In the genomic region with DNA sequence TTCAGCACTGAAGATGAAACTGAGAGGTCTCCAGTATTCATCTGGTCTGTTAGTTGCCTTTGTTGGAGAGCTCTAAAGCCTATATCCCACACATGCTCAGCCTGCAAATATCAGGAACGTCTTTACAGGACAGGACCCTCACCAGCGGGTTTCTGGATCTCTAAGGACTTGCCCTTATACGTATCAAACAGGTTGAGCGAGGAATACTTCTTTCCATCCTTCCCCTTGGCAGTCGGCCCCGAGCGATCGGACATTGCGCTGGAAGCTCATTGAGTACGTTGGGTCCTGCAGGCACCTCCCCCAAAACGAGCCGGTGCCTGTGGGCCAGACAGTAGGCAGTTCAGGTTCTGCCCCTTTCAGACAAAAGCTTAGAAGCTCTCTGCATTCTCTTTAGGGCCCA, we compare ENCODE assay signal across 8 mouse cellular contexts. TPM values are rescaled to one million over a fixed set of nuclear protein-coding genes. Genes with fewer than 3 reads are reported as not detected.
A peak's percentile ranks its signal among the peaks of the same experiment; 100 is the strongest.
DNase-seq lines count a peak whose midpoint lies in the region; ATAC-seq and TF ChIP-seq lines count a peak whose summit lies in the region.

No protein-coding gene starts in this region.

- TF ChIP-seq CTCF in E14TG2a.4 (conservative IDR thresholded peaks at IDR 0.05; ENCODE audit: low read length), result no peak

- no peaks in the 10 kb centered on the region for H3K27me3 ChIP-seq in E14TG2a.4 (ENCODE audit: insufficient read depth, low read length)
- H3K27me3 ChIP-seq in heart, embryonic 15.5 days, result no peaks in the 10 kb centered on the region
- no peaks in the 10 kb centered on the region for H3K27me3 ChIP-seq in midbrain, embryonic 12.5 days

- ATAC-seq in heart, embryonic 15.5 days (replicated peaks; ENCODE audit: insufficient number of reproducible peaks, insufficient read depth, low FRiP score, low read depth), result no peak
- no peak for ATAC-seq in midbrain, embryonic 12.5 days (ENCODE audit: low FRiP score, low read depth)
- ATAC-seq in inflammation-experienced regulatory T-cells, adult 6 months, result no peak

- peak overlapping the region; percentile 98 for H3K9ac ChIP-seq in heart, embryonic 15.5 days
- peak overlapping the region; percentile 100 for H3K9ac ChIP-seq in midbrain, embryonic 12.5 days (replicated peaks)

- H3K36me3 ChIP-seq in E14TG2a.4 (ENCODE audit: insufficient read depth, low read length), result peaks cover 65% of the 10 kb centered on the region
- peaks cover 40% of the 10 kb centered on the region for H3K36me3 ChIP-seq in heart, embryonic 15.5 days
- peaks cover 45% of the 10 kb centered on the region for H3K36me3 ChIP-seq in midbrain, embryonic 12.5 days

- H3K27ac ChIP-seq in heart, embryonic 15.5 days, result peak overlapping the region; percentile 97
- H3K27ac ChIP-seq in midbrain, embryonic 12.5 days (replicated peaks), result peak overlapping the region; percentile 16; the same call in 1 of the 2 replicates

- 26% methylated on average over 12 of the region's 12 CpGs for WGBS in heart, embryonic 15.5 days
- 57% methylated on average over 12 of the region's 12 CpGs for WGBS in midbrain, embryonic 12.5 days

- intact Hi-C loops in left cerebral cortex, postnatal 25 days (cut with DNase I), result loop anchor here (2.0 kb wide), 1 partner anchor 14 kb away; no protein-coding TSS in a partner anchor

- peak overlapping the region; percentile 92 for H3K4me2 ChIP-seq in heart, embryonic 15.5 days
- H3K4me2 ChIP-seq in midbrain, embryonic 12.5 days (replicated peaks), result peak overlapping the region; percentile 77

- peak overlapping the region; percentile 99 for H3K4me3 ChIP-seq in E14TG2a.4 (replicated peaks; ENCODE audit: low read length)
- H3K4me3 ChIP-seq in heart, embryonic 15.5 days, result peak overlapping the region; percentile 92
- H3K4me3 ChIP-seq in midbrain, embryonic 12.5 days, result peak overlapping the region; percentile 99

- H3K4me1 ChIP-seq in E14TG2a.4 (replicated peaks; ENCODE audit: low read depth, low read length), result peaks cover 72% of the 10 kb centered on the region
- peaks cover 31% of the 10 kb centered on the region for H3K4me1 ChIP-seq in heart, embryonic 15.5 days (replicated peaks)
- H3K4me1 ChIP-seq in midbrain, embryonic 12.5 days, result peaks cover 29% of the 10 kb centered on the region

- no peaks in the 10 kb centered on the region for H3K9me3 ChIP-seq in E14TG2a.4 (ENCODE audit: low read length)
- no peaks in the 10 kb centered on the region for H3K9me3 ChIP-seq in heart, embryonic 15.5 days (replicated peaks)
- H3K9me3 ChIP-seq in midbrain, embryonic 12.5 days, result no peaks in the 10 kb centered on the region

- DNase-seq in adrenal gland, postnatal 36 days, result peak; percentile 53 to 76
- DNase-seq in kidney, postnatal 36 days, result peak; percentile 54 to 73
- no peak for DNase-seq in gastrocnemius, postnatal 4 days (ENCODE audit: low spot score in 2 of 2)
- no peak for DNase-seq in left cerebral cortex, postnatal 25 days (ENCODE audit: low spot score in 2 of 2)

RNA-seq across cellular contexts. Expression of gene Prrc2a, which starts 2.0 kb away (rescaled TPM):
- 100 to 1,000 TPM; 212 to 261 TPM for total RNA-seq in adrenal gland, postnatal 36 days (2021)
- 95.1 and 142 TPM in 2 replicates for polyA plus RNA-seq in heart, embryonic 15.5 days (2015; fragmentation: Nextera tagmentation; extraction: Ambion mirVana)
- polyA plus RNA-seq in midbrain, embryonic 12.5 days (2016; fragmentation: Nextera tagmentation; extraction: Ambion mirVana), result 236 and 239 TPM in 2 replicates
- 100 to 1,000 TPM in 1 of 3 experiments, 10 to 100 TPM in 2; 47.1 to 105 (median 47.2) TPM for polyA plus RNA-seq in inflammation-experienced regulatory T-cells, adult 6 months (2017; shearing (Covaris generic))
- 100 to 1,000 TPM; 183 to 193 TPM for total RNA-seq in gastrocnemius, postnatal 4 days (2021)
- 100 to 1,000 TPM; 268 to 285 TPM for total RNA-seq in left cerebral cortex, postnatal 25 days (2021)

RNA-seq across cellular contexts. Expression of gene Aif1, which starts 13.1 kb away (rescaled TPM):
- total RNA-seq in adrenal gland, postnatal 36 days (2021), result 1 to 10 TPM; 3.8 to 4.4 TPM
- polyA plus RNA-seq in heart, embryonic 15.5 days (2015; fragmentation: Nextera tagmentation; extraction: Ambion mirVana), result 7.5 and 9.6 TPM in 2 replicates
- polyA plus RNA-seq in midbrain, embryonic 12.5 days (2016; fragmentation: Nextera tagmentation; extraction: Ambion mirVana), result 7.7 and 8.2 TPM in 2 replicates
- polyA plus RNA-seq in inflammation-experienced regulatory T-cells, adult 6 months (2017; shearing (Covaris generic)), result 1 to 10 TPM in 2 of 3 experiments, under 1 TPM in 1; 0.79 to 5.4 (median 2.1) TPM
- 1 to 10 TPM; 6.0 to 6.3 TPM for total RNA-seq in gastrocnemius, postnatal 4 days (2021)
- 10 to 100 TPM; 10.8 to 11.1 TPM for total RNA-seq in left cerebral cortex, postnatal 25 days (2021)

RNA-seq across cellular contexts. Expression of gene Lst1, which starts 25.5 kb away (rescaled TPM):
- 1 to 10 TPM; 4.4 to 4.8 TPM for total RNA-seq in adrenal gland, postnatal 36 days (2021)
- 8.1 and 12.2 TPM in 2 replicates for polyA plus RNA-seq in heart, embryonic 15.5 days (2015; fragmentation: Nextera tagmentation; extraction: Ambion mirVana)
- polyA plus RNA-seq in midbrain, embryonic 12.5 days (2016; fragmentation: Nextera tagmentation; extraction: Ambion mirVana), result 4.7 and 9.9 TPM in 2 replicates
- polyA plus RNA-seq in inflammation-experienced regulatory T-cells, adult 6 months (2017; shearing (Covaris generic)), result 10 to 100 TPM in 1 of 3 experiments, 1 to 10 TPM in 2; 6.4 to 11.2 (median 8.8) TPM
- 10 to 100 TPM in 1 of 2 experiments, 1 to 10 TPM in 1; 7.7 to 11.1 TPM for total RNA-seq in gastrocnemius, postnatal 4 days (2021)
- 10 to 100 TPM in 1 of 2 experiments, 1 to 10 TPM in 1; 6.1 to 10.1 TPM for total RNA-seq in left cerebral cortex, postnatal 25 days (2021)

RNA-seq across cellular contexts. Expression of gene Bag6, which starts 27.8 kb away (rescaled TPM):
- 100 to 1,000 TPM; 372 to 389 TPM for total RNA-seq in adrenal gland, postnatal 36 days (2021)
- 40.8 and 44.0 TPM in 2 replicates for polyA plus RNA-seq in heart, embryonic 15.5 days (2015; fragmentation: Nextera tagmentation; extraction: Ambion mirVana)
- 84.0 and 95.3 TPM in 2 replicates for polyA plus RNA-seq in midbrain, embryonic 12.5 days (2016; fragmentation: Nextera tagmentation; extraction: Ambion mirVana)
- polyA plus RNA-seq in inflammation-experienced regulatory T-cells, adult 6 months (2017; shearing (Covaris generic)), result 10 to 100 TPM; 25.4 to 33.8 (median 29.1) TPM
- total RNA-seq in gastrocnemius, postnatal 4 days (2021), result 100 to 1,000 TPM; 265 to 276 TPM
- total RNA-seq in left cerebral cortex, postnatal 25 days (2021), result 100 to 1,000 TPM; 286 to 292 TPM

RNA-seq across cellular contexts. Expression of gene Apom, which starts 30.9 kb away (rescaled TPM):
- not detected for total RNA-seq in adrenal gland, postnatal 36 days (2021)
- polyA plus RNA-seq in heart, embryonic 15.5 days (2015; fragmentation: Nextera tagmentation; extraction: Ambion mirVana), result 0.57 and 4.7 TPM in 2 replicates
- 0.65 and 1.5 TPM in 2 replicates for polyA plus RNA-seq in midbrain, embryonic 12.5 days (2016; fragmentation: Nextera tagmentation; extraction: Ambion mirVana)
- polyA plus RNA-seq in inflammation-experienced regulatory T-cells, adult 6 months (2017; shearing (Covaris generic)), result not detected
- total RNA-seq in gastrocnemius, postnatal 4 days (2021), result 1 to 10 TPM in 1 of 2 experiments, not detected in 1; 1.2 TPM
- total RNA-seq in left cerebral cortex, postnatal 25 days (2021), result not detected

Comparison
In these comparisons a context has a peak if more than half of its experiments do, and no peak if none do; other contexts are left out.
1. DNase-seq: peak in adrenal gland, postnatal 36 days (2 of 2) and kidney, postnatal 36 days (2 of 2); none in gastrocnemius, postnatal 4 days (0 of 2) and left cerebral cortex, postnatal 25 days (0 of 2).
2. Peak in every context shown above with its lines, with median percentiles within 50 percentile points of each other: H3K4me3 ChIP-seq.